Mouse (Mus musculus): Measurements from ENCODE around the gene Tppp3.
A peak's percentile ranks its signal among the peaks of the same experiment; 100 is the strongest.

Tppp3 gene

GRCm38 (mm10) chr8:105471314-105472015 lies at the start of gene Tppp3:
Gene Tppp3 (minus strand): TSS chr8:105471526.
- peak; percentile 98 for DNase-seq (ENCODE audit: low read depth, low spot score)

GRCm38 (mm10) chr8:105521061-105521460 lies 49.7 kb upstream of the Tppp3 start:
- no peak for DNase-seq (ENCODE audit: low read depth, low spot score)

GRCm38 (mm10) chr8:105520521-105520920 lies 49.2 kb upstream of the Tppp3 start:
- DNase-seq (ENCODE audit: low read depth, low spot score), result no peak

- no peak for DNase-seq (ENCODE audit: low read depth, low spot score)
Measured at GRCm38 (mm10) chr8:105519591-105519990, 48.3 kb upstream of the Tppp3 start.

- DNase-seq (ENCODE audit: low read depth, low spot score), result no peak
Measured at GRCm38 (mm10) chr8:105518436-105519313, 47.3 kb upstream of the Tppp3 start, which contains the start of gene Hsd11b2. Gene Hsd11b2 (plus strand): TSS chr8:105518755.

- no peak for DNase-seq (ENCODE audit: low read depth, low spot score)
Measured at GRCm38 (mm10) chr8:105517346-105517745, 46.0 kb upstream of the Tppp3 start.

- DNase-seq (ENCODE audit: low read depth, low spot score), result peak; percentile 97
Measured at GRCm38 (mm10) chr8:105516018-105516645, 44.8 kb upstream of the Tppp3 start.

- peak; percentile 52 for DNase-seq (ENCODE audit: low read depth, low spot score)
Measured at GRCm38 (mm10) chr8:105514656-105515055, 43.3 kb upstream of the Tppp3 start.

- DNase-seq (ENCODE audit: low read depth, low spot score), result no peak
Measured at GRCm38 (mm10) chr8:105514194-105514593, 42.9 kb upstream of the Tppp3 start.

GRCm38 (mm10) chr8:105509997-105510735 lies 38.8 kb upstream of the Tppp3 start:
- no peak for DNase-seq (ENCODE audit: low read depth, low spot score)

GRCm38 (mm10) chr8:105508758-105509157 lies 37.4 kb upstream of the Tppp3 start:
- no peak for DNase-seq (ENCODE audit: low read depth, low spot score)

- no peak for DNase-seq (ENCODE audit: low read depth, low spot score)
Measured at GRCm38 (mm10) chr8:105506977-105507376, 35.7 kb upstream of the Tppp3 start.

GRCm38 (mm10) chr8:105504617-105505016 lies 33.3 kb upstream of the Tppp3 start:
- no peak for DNase-seq (ENCODE audit: low read depth, low spot score)

GRCm38 (mm10) chr8:105499787-105500186 lies 28.5 kb upstream of the Tppp3 start:
- no peak for DNase-seq (ENCODE audit: low read depth, low spot score)

GRCm38 (mm10) chr8:105496439-105497180 lies 25.3 kb upstream of the Tppp3 start, which contains the start of gene Zdhhc1:
Gene Zdhhc1 (minus strand): TSS chr8:105496902.
- peak; percentile 84 for DNase-seq (ENCODE audit: low read depth, low spot score)

- no peak for DNase-seq (ENCODE audit: low read depth, low spot score)
Measured at GRCm38 (mm10) chr8:105495350-105496302, 24.3 kb upstream of the Tppp3 start.

GRCm38 (mm10) chr8:105494566-105494965 lies 23.2 kb upstream of the Tppp3 start:
- DNase-seq (ENCODE audit: low read depth, low spot score), result no peak

- DNase-seq (ENCODE audit: low read depth, low spot score), result no peak
Measured at GRCm38 (mm10) chr8:105493495-105493894, 22.2 kb upstream of the Tppp3 start.

GRCm38 (mm10) chr8:105489281-105489680 lies 18.0 kb upstream of the Tppp3 start:
- no peak for DNase-seq (ENCODE audit: low read depth, low spot score)

- DNase-seq (ENCODE audit: low read depth, low spot score), result no peak
Measured at GRCm38 (mm10) chr8:105488082-105488481, 16.8 kb upstream of the Tppp3 start.

All from ES-CJ7 (cell line).